Mouse (Mus musculus) CH12.LX (cell line): ENCODE measurements around the gene Map2k6.

Source experiments
- CHD1 ChIP-seq: IDR thresholded peaks from 2 replicates; pipeline ENCODE4 v1.6.1; 2012; ENCODE audit warnings: low read depth, low read length, improper control_type of control experiment, inconsistent platforms
- CTCF ChIP-seq, 2 experiments: IDR thresholded peaks in 1 of 2; conservative IDR thresholded peaks in 1 of 2; 2 replicates each; pipeline ENCODE4 v1.5.1; 2011 to 2012; ENCODE audit warnings: low read depth in 2 of 2, low read length in 2 of 2, improper control_type of control experiment in 1 of 2, inconsistent platforms in 1 of 2, mild to moderate bottlenecking in 1 of 2, moderate library complexity in 1 of 2
- RAD21 ChIP-seq: IDR thresholded peaks from 2 replicates; pipeline ENCODE4 v1.6.1; 2011; ENCODE audit warnings: low read depth, mild to moderate bottlenecking, low read length, improper control_type of control experiment, moderate library complexity

GRCm38 (mm10) chr11:110400283-110400682, 1.4 kb downstream of the Map2k6 start:
- no peak for TF ChIP-seq CTCF (conservative IDR thresholded peaks at IDR 0.05 in 1 of 2, IDR thresholded peaks at IDR 0.05 in 1 of 2; ENCODE audit: low read depth in 2 of 2, low read length in 2 of 2)
- no peak for TF ChIP-seq RAD21
- TF ChIP-seq CHD1 = no peak
